Mouse (Mus musculus) liver (tissue): ENCODE results near the gene Wdr63.

ENCODE experiments used
- DNase-seq: peaks from one replicate; pipeline ENCODE4 v3.0.0-alpha.2; 2020; ENCODE audit warnings: mixed read lengths

Wdr63 gene

GRCm38 (mm10) chr3:146051277-146052007, 56.5 kb downstream of the Wdr63 start:
- peak; percentile 12 for DNase-seq

- DNase-seq, result no peak
Measured at GRCm38 (mm10) chr3:146049951-146050350, 58.0 kb downstream of the Wdr63 start.

GRCm38 (mm10) chr3:146047704-146048207, 60.2 kb downstream of the Wdr63 start:
- peak; percentile 35 for DNase-seq

GRCm38 (mm10) chr3:146046076-146046475, 61.9 kb downstream of the Wdr63 start:
- DNase-seq, result no peak

- no peak for DNase-seq
Measured at GRCm38 (mm10) chr3:146044977-146045376, 63.0 kb downstream of the Wdr63 start.

GRCm38 (mm10) chr3:146041382-146041781, 66.5 kb downstream of the Wdr63 start:
- DNase-seq, result no peak

- peak; percentile 15 for DNase-seq
Measured at GRCm38 (mm10) chr3:146039132-146039903, 68.6 kb downstream of the Wdr63 start.

GRCm38 (mm10) chr3:146037906-146038305, 70.0 kb downstream of the Wdr63 start:
- DNase-seq, result peak; percentile 34

GRCm38 (mm10) chr3:146032976-146033375, 75.0 kb downstream of the Wdr63 start:
- DNase-seq, result no peak

- DNase-seq, result no peak
Measured at GRCm38 (mm10) chr3:146030255-146030836, 77.6 kb downstream of the Wdr63 start.

GRCm38 (mm10) chr3:146029234-146029633, 78.7 kb downstream of the Wdr63 start:
- DNase-seq, result no peak

GRCm38 (mm10) chr3:146028406-146028805, 79.5 kb downstream of the Wdr63 start:
- DNase-seq, result no peak

GRCm38 (mm10) chr3:146027116-146027515, 80.8 kb downstream of the Wdr63 start:
- DNase-seq, result no peak

- DNase-seq, result no peak
Measured at GRCm38 (mm10) chr3:146025499-146025898, 82.4 kb downstream of the Wdr63 start.

GRCm38 (mm10) chr3:146024746-146025145, 83.2 kb downstream of the Wdr63 start:
- no peak for DNase-seq

- DNase-seq, result no peak
Measured at GRCm38 (mm10) chr3:146022232-146022631, 85.7 kb downstream of the Wdr63 start.

- DNase-seq, result no peak
Measured at GRCm38 (mm10) chr3:146017521-146017920, 90.4 kb downstream of the Wdr63 start.

GRCm38 (mm10) chr3:146016979-146017378, 91.0 kb downstream of the Wdr63 start:
- no peak for DNase-seq

- DNase-seq, result no peak
Measured at GRCm38 (mm10) chr3:146014321-146014720, 93.6 kb downstream of the Wdr63 start.

- DNase-seq, result no peak
Measured at GRCm38 (mm10) chr3:146013490-146013889, 94.4 kb downstream of the Wdr63 start.

- no peak for DNase-seq
Measured at GRCm38 (mm10) chr3:146011544-146012218, 96.2 kb downstream of the Wdr63 start.

- DNase-seq, result no peak
Measured at GRCm38 (mm10) chr3:146010751-146011150, 97.2 kb downstream of the Wdr63 start.
